Mouse (Mus musculus) lung, postnatal 0 days (tissue): Measurements from ENCODE around the gene Gm27179.
"Not testable (repeated sequence)": the region's sequence is repeated elsewhere in the genome, so short reads cannot be mapped to it uniquely, and the experiment has no call there.

Experiments
- CTCF ChIP-seq: IDR thresholded peaks from 2 replicates; pipeline ENCODE4 v1.5.1; 2016; ENCODE audit warnings: antibody characterized with exemption, mild to moderate bottlenecking
- EP300 ChIP-seq: IDR thresholded peaks from 2 replicates; pipeline ENCODE4 v1.6.1; 2016; ENCODE audit warnings: antibody characterized with exemption, mild to moderate bottlenecking, control low read depth

DNA sequence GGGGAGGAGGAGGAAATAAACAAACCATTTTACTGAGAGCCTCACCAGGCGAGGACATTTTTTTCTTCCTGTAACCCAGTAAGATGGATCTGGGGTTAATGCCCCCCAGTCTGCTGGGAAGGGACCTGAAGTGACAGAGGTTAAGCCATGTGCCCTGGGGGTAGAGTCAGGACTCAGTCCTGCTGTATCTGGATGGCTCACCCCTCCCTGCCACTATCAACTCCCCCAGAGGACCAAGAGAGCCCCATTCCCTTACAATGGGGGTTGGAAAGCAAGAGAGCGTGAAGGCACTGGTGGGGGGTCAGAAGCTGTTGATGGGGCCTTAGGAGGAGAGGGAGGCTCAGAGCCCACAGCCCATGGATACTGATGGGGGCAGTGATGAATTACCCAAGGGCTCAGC lies 17.4 kb downstream of the Gm27179 start:
- not testable (repeated sequence) for TF ChIP-seq CTCF, EP300
